Mouse (Mus musculus) midbrain, embryonic 16.5 days (tissue): ENCODE measurements at regions not wholly inside any gene's neighbourhood (a gene's known extent, or its start where the extent isn't known, plus 50 kb on each side); places are given as distances from the start of the nearest gene placed in this dataset.

Experiments
- ATAC-seq: fragments of 200-750 bp; cut with Nextera tagmentation; 2 replicates; pipeline ENCODE4 v1.8.0; 2017; ENCODE audit warnings: moderate TSS enrichment
- H3K27ac ChIP-seq: fragments of 300-500 bp; sonication (generic); 2 replicates; pipeline ENCODE4 v1.5.1; 2014; ENCODE audit warnings: mild to moderate bottlenecking, low read length, mixed read lengths
- H3K27me3 ChIP-seq: fragments of 300-500 bp; sonication (generic); 2 replicates; pipeline ENCODE4 v1.6.1; 2014; ENCODE audit warnings: low read depth, low read length, mixed read lengths; ENCODE audit not compliant: control insufficient read depth, insufficient read depth
- H3K36me3 ChIP-seq: fragments of 300-500 bp; sonication (generic); 2 replicates; pipeline ENCODE4 v1.6.1; 2014; ENCODE audit warnings: mild to moderate bottlenecking, low read length, moderate library complexity, mixed read lengths; ENCODE audit not compliant: control insufficient read depth, insufficient read depth
- H3K4me1 ChIP-seq: fragments of 300-500 bp; sonication (generic); 2 replicates; pipeline ENCODE4 v1.6.1; 2014; ENCODE audit warnings: mild to moderate bottlenecking, low read length, mixed read lengths; ENCODE audit not compliant: control insufficient read depth, insufficient read depth
- H3K4me2 ChIP-seq: fragments of 300-500 bp; sonication (generic); 2 replicates; pipeline ENCODE4 v1.6.1; 2014; ENCODE audit warnings: mild to moderate bottlenecking, low read length, mixed read lengths
- H3K4me3 ChIP-seq: fragments of 300-500 bp; sonication (generic); 2 replicates; pipeline ENCODE4 v1.5.1; 2014; ENCODE audit warnings: low read depth, mild to moderate bottlenecking, low read length, moderate library complexity, mixed read lengths
- H3K9ac ChIP-seq: fragments of 300-500 bp; sonication (generic); 2 replicates; pipeline ENCODE4 v1.6.1; 2014; ENCODE audit warnings: low read depth, low read length, mixed read lengths
- H3K9me3 ChIP-seq: fragments of 300-500 bp; sonication (generic); replicated peaks from 2 replicates; pipeline ENCODE4 v1.6.1; 2014; ENCODE audit warnings: mild to moderate bottlenecking, low read length, mixed read lengths; ENCODE audit not compliant: control insufficient read depth, poor library complexity, severe bottlenecking
- WGBS: fragments of 180-500 bp; shearing (Covaris S2); extraction: QIAGEN DNeasy Blood & Tissue Kit; methylation state at CpG from one replicate; pipeline ENCODE4 v1.1.7; 2014; 5-methylcytosine and 5-hydroxymethylcytosine counted together

- no peak for ATAC-seq
- H3K4me3 ChIP-seq, result no peak overlapping the region
These were observed 662.2 kb downstream of the Zfp706 start for GRCm38 (mm10) chr15:36345413-36345812.

GRCm38 (mm10) chr15:36339971-36340550 lies 667.5 kb downstream of the Zfp706 start:
- no peak overlapping the region for H3K27ac ChIP-seq
- no peaks in the 10 kb centered on the region for H3K36me3 ChIP-seq
- H3K4me1 ChIP-seq, result no peaks in the 10 kb centered on the region
- no peak overlapping the region for H3K9ac ChIP-seq
- no peak overlapping the region for H3K4me2 ChIP-seq
- H3K4me3 ChIP-seq, result no peak overlapping the region
- WGBS, result 90% methylated on average over 5 of the region's 5 CpGs
- H3K9me3 ChIP-seq, result no peaks in the 10 kb centered on the region
- no peaks in the 10 kb centered on the region for H3K27me3 ChIP-seq
- ATAC-seq, result no peak

More at GRCm38 (mm10) chr15:36345413-36345812, 662.2 kb downstream of the Zfp706 start:
- H3K4me1 ChIP-seq, result no peaks in the 10 kb centered on the region
- H3K27me3 ChIP-seq, result no peaks in the 10 kb centered on the region
- H3K36me3 ChIP-seq, result no peaks in the 10 kb centered on the region
- no peak overlapping the region for H3K9ac ChIP-seq
- H3K9me3 ChIP-seq, result no peaks in the 10 kb centered on the region
- H3K27ac ChIP-seq, result no peak overlapping the region
- no peak overlapping the region for H3K4me2 ChIP-seq
- WGBS, result 71% methylated on average over 4 of the region's 4 CpGs

GRCm38 (mm10) chr15:36338766-36339165 lies 668.8 kb downstream of the Zfp706 start:
- H3K4me1 ChIP-seq, result no peaks in the 10 kb centered on the region
- WGBS, result 81% methylated on average over 2 of the region's 2 CpGs
- no peak for ATAC-seq
- no peak overlapping the region for H3K27ac ChIP-seq
- H3K4me2 ChIP-seq, result no peak overlapping the region
- no peaks in the 10 kb centered on the region for H3K36me3 ChIP-seq
- H3K4me3 ChIP-seq, result no peak overlapping the region
- H3K27me3 ChIP-seq, result no peaks in the 10 kb centered on the region
- no peaks in the 10 kb centered on the region for H3K9me3 ChIP-seq
- H3K9ac ChIP-seq, result no peak overlapping the region

- Histone ChIP-seq H3K27ac (no peak overlapping the region), H3K4me1 (no peaks in the 10 kb centered on the region), H3K9ac (no peak overlapping the region), H3K4me3 (no peak overlapping the region), H3K27me3 (no peaks in the 10 kb centered on the region), H3K9me3 (no peaks in the 10 kb centered on the region), H3K4me2 (no peak overlapping the region), H3K36me3 (no peaks in the 10 kb centered on the region)
- no peak for ATAC-seq
- WGBS, result 82% methylated on average over 2 of the region's 2 CpGs
These were observed 670.7 kb downstream of the Zfp706 start for GRCm38 (mm10) chr15:36336857-36337256.

GRCm38 (mm10) chr15:36335116-36335515 lies 672.5 kb downstream of the Zfp706 start:
- H3K4me2 ChIP-seq, result no peak overlapping the region
- no peak overlapping the region for H3K4me3 ChIP-seq
- no peaks in the 10 kb centered on the region for H3K4me1 ChIP-seq
- H3K27me3 ChIP-seq, result no peaks in the 10 kb centered on the region
- no peaks in the 10 kb centered on the region for H3K9me3 ChIP-seq
- ATAC-seq, result no peak
- no peak overlapping the region for H3K9ac ChIP-seq
- no peaks in the 10 kb centered on the region for H3K36me3 ChIP-seq
- no peak overlapping the region for H3K27ac ChIP-seq
- 73% methylated on average over 2 of the region's 2 CpGs for WGBS

GRCm38 (mm10) chr15:36334436-36335113 lies 673.0 kb downstream of the Zfp706 start:
- no peaks in the 10 kb centered on the region for H3K36me3 ChIP-seq
- no peak overlapping the region for H3K4me2 ChIP-seq
- no peak for ATAC-seq
- H3K4me3 ChIP-seq, result no peak overlapping the region
- WGBS, result 86% methylated on average over 9 of the region's 9 CpGs
- no peaks in the 10 kb centered on the region for H3K9me3 ChIP-seq
- no peaks in the 10 kb centered on the region for H3K4me1 ChIP-seq
- H3K27me3 ChIP-seq, result no peaks in the 10 kb centered on the region
- no peak overlapping the region for H3K9ac ChIP-seq
- no peak overlapping the region for H3K27ac ChIP-seq

GRCm38 (mm10) chr15:36333857-36334256 lies 673.7 kb downstream of the Zfp706 start:
- Histone ChIP-seq H3K36me3 (no peaks in the 10 kb centered on the region), H3K9ac (no peak overlapping the region), H3K27ac (no peak overlapping the region), H3K27me3 (no peaks in the 10 kb centered on the region), H3K4me2 (no peak overlapping the region), H3K4me1 (no peaks in the 10 kb centered on the region), H3K4me3 (no peak overlapping the region), H3K9me3 (no peaks in the 10 kb centered on the region)
- 88% methylated on average over 1 of the region's 1 CpGs for WGBS
- ATAC-seq, result no peak

GRCm38 (mm10) chr15:36333265-36333664 lies 674.3 kb downstream of the Zfp706 start:
- no peaks in the 10 kb centered on the region for H3K4me1 ChIP-seq
- H3K36me3 ChIP-seq, result no peaks in the 10 kb centered on the region

More at GRCm38 (mm10) chr15:36333265-36333664, 674.3 kb downstream of the Zfp706 start:
- Histone ChIP-seq H3K9ac (no peak overlapping the region), H3K4me3 (no peak overlapping the region), H3K9me3 (no peaks in the 10 kb centered on the region), H3K27ac (no peak overlapping the region), H3K4me2 (no peak overlapping the region), H3K27me3 (no peaks in the 10 kb centered on the region)
- WGBS, result 83% methylated on average over 3 of the region's 3 CpGs
- ATAC-seq, result no peak
